Mouse (Mus musculus) T-helper 2 cell (primary cell): ENCODE measurements around the gene Gm20388.

ENCODE experiments used
- in situ Hi-C: fragments of 300-600 bp; cut with MboI, MseI; formaldehyde crosslinking; loops from one replicate; pipeline ENCODE4 v1.15.1; 2025; ENCODE audit warnings: high pct_unique_total_duplicates

The Gm20388 gene

DNA sequence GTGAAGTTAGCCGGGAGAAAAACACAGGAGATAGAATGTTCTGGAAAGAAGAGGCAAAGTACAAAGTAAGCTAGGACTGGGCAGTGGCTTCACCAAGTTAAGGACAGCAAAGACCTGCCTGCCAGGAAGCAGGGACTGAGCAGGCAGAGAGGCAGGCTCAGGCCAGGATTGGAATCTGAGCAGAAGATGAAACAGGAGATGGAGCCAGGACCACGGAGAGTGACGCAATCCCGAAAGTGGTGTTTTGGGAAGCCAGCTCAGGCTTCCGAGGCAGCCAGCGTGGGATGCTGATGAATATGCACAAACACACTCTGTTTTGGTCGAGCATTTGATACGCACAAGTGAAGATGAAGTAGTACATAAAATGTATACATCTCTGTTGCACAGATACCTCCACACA lies 1673.0 kb downstream of the Gm20388 start:
- in situ Hi-C loops, result loop anchor here (10.0 to 25.0 kb wide), 3 partner anchors 871 to 2004 kb away; partner anchors contain the start of gene 6430548M08Rik

GRCm38 (mm10) chr8:121584730-121585129 lies 1674.1 kb downstream of the Gm20388 start:
- in situ Hi-C loops, result loop anchor here (10.0 to 25.0 kb wide), 3 partner anchors 872 to 2003 kb away; partner anchors contain the start of gene 6430548M08Rik

DNA sequence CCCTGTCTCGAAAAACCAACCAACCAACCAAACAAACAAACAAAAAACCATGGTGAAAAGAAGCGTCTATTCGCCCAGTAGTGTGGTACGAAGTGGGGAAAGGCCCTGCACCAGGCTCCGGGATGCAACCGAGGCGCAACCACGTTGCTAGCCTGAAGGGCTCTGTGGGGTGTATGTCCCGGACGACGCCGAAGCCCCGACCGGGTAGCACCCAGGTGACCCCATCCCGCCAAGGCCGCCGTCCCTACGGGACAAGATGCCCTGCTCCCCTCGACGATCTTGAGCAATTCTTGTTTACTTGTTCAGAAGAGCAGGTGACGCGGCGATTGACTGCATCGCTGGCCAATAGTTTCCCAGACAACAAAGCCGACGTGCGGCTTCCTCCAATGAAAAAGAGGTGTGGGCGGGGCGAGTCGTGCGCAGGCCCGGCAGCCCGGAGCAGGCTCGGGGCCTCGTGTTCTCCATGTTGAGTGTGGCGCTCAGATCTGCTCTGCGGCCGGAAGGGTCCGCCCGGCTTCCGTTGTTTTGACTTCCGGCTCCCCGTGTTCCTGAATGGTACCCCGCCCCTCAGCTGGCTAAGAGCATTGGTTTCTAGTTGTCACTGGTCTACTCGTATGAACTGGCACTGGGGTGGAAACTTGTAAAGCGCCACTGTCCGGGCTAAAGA lies 1674.7 kb downstream of the Gm20388 start:
- in situ Hi-C loops, result loop anchor here (10.0 to 25.0 kb wide), 3 partner anchors 873 to 2002 kb away; partner anchors contain the start of gene 6430548M08Rik

- in situ Hi-C loops, result loop anchor here (10.0 to 25.0 kb wide), 3 partner anchors 876 to 1999 kb away; partner anchors contain the start of gene 6430548M08Rik
Observed at GRCm38 (mm10) chr8:121588750-121589149, 1678.1 kb downstream of the Gm20388 start.

- in situ Hi-C loops, result loop anchor here (10.0 to 25.0 kb wide), 3 partner anchors 877 to 1998 kb away; partner anchors contain the start of gene 6430548M08Rik
Observed at GRCm38 (mm10) chr8:121589205-121589726, 1678.6 kb downstream of the Gm20388 start.

DNA sequence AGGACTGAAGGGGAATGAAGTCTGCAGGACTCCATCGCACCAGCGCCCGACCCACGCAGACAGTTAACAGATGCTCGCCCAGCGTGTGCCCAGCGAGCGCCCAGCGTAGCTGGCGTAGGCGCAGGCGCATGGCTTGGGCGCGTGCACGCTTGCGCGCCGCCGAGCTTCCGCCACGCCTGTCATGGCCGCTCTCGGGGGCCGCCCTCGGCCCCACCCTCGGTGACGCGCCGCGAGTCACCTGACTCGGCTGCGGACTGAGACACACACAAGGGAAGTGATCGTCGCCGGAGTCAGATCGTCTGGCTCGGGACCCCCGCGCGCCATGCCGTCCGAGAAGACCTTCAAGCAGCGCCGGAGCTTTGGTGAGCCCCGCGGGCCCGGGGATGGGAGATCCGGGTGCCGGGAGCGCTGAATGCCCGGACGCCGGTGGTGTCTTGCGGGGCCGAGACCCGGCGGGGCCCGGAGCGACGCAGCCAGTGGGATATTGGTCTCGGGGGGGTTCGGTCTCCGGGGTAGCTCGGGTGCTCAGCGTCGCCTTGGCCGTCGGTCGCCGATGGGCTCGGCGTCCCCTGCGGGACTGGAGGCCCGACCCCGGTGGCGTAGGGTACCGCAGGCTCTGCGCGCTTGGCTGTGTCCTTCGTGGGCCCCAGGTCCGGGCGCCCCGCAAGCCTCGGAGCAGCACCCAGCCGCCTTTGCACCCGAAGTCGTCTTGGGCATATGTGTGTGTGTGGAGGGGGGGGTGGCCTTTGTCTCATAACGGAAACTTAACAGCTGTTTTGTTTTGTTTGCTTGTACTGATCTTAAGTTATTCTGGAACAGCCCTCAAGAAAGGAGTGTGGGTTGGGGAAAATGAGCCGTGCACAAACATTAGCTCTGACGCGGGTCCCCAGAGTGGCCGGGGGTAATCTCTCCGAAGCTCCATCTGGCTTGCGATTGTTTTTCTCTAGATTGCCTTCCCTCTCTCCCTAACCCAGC lies 1679.8 kb downstream of the Gm20388 start, which contains the start of gene Map1lc3b:
Gene Map1lc3b (plus strand): TSS at position 159 of the 975 bp plus-strand sequence.
- in situ Hi-C loops, result loop anchor here (25.0 kb wide), 2 partner anchors 878 to 1997 kb away; no protein-coding TSS in a partner anchor

- in situ Hi-C loops, result loop anchor here (25.0 kb wide), 2 partner anchors 879 to 1996 kb away; no protein-coding TSS in a partner anchor
Observed at GRCm38 (mm10) chr8:121591178-121592066, 1680.8 kb downstream of the Gm20388 start.

DNA sequence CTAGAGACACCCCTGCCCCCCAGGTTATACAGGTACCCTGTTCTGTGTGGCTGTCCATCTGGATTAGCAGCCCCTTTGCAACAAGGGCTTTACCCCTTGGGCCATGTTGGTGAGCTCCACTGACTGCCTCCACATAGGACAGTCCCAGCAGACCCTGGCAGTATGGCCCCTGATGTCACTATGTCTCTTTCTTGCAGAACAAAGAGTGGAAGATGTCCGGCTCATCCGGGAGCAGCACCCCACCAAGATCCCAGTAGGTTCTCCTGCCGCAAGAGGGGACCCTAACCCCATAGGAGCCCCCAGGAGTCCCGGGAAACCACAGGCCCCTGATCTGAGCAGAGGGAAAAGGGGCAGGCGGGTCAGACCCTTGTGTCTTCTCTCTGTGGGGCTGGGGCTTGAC lies 1682.7 kb downstream of the Gm20388 start:
- in situ Hi-C loops, result loop anchor here (25.0 kb wide), 2 partner anchors 881 to 1994 kb away; no protein-coding TSS in a partner anchor

GRCm38 (mm10) chr8:121593983-121594382 lies 1683.3 kb downstream of the Gm20388 start:
- in situ Hi-C loops, result loop anchor here (25.0 kb wide), 2 partner anchors 882 to 1993 kb away; no protein-coding TSS in a partner anchor

DNA sequence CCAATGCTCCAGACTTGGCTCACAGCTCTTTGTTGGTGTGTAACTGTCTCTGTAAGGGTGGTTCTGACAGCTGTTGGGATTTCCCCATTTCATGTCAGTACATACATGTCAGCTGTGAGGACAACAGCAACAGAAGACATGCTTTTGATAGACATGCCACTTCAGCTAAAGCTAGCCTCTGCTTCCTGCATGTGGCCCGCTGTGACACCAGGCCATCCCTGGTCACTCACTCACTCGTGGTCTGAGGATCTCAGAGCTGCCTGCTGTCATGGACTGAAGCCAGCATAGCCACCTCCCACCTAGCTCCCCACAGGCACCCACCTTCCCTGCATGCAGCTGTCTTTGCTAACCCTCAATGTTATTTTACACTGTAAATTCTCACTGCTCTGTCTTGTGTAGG lies 1686.9 kb downstream of the Gm20388 start:
- in situ Hi-C loops, result loop anchor here (25.0 kb wide), 2 partner anchors 885 to 1990 kb away; no protein-coding TSS in a partner anchor

- in situ Hi-C loops, result loop anchor here (25.0 kb wide), 2 partner anchors 886 to 1989 kb away; no protein-coding TSS in a partner anchor
Observed at GRCm38 (mm10) chr8:121598190-121598589, 1687.5 kb downstream of the Gm20388 start.

DNA sequence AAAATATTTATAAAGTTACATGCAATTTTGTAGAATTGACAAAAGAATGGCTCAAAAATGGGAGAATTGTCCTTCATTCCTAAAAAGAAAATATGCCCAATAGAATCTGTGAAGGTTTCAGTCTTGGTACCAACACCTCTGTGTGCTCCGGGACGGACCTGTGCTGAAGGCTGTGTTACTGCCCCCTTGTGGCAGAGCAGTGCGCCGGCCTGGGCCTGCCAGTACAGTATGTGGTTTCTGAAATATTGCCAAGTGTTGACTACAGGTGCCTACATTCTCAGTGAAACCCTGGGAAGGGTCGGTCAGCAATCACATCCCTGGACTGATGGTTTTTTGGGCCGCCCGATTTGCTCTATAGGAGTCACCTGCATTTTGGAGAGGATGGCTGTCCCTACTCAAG lies 1688.3 kb downstream of the Gm20388 start:
- in situ Hi-C loops, result loop anchor here (25.0 kb wide), 2 partner anchors 887 to 1988 kb away; no protein-coding TSS in a partner anchor

DNA sequence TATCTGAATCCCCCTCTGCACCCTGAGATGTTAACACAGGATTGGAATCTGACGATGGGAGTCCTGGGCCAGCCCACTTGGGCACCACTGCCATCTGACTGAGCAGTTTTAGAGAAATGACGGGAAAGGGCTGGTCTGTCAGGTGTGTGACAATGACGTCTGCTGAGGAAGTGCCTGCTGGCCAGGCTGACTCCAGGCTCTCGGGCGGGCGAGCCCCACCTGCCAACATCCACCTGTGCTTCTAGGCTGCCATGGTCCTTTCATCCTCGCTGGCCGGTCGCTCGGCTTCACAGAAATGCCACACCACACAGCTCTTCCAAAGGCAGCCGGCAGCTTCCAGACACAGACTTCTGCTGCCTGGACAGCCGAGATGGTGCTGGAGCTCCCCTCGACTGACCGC lies 1689.2 kb downstream of the Gm20388 start:
- in situ Hi-C loops, result loop anchor here (5.0 to 25.0 kb wide), 3 partner anchors 48 to 1987 kb away; no protein-coding TSS in a partner anchor

DNA sequence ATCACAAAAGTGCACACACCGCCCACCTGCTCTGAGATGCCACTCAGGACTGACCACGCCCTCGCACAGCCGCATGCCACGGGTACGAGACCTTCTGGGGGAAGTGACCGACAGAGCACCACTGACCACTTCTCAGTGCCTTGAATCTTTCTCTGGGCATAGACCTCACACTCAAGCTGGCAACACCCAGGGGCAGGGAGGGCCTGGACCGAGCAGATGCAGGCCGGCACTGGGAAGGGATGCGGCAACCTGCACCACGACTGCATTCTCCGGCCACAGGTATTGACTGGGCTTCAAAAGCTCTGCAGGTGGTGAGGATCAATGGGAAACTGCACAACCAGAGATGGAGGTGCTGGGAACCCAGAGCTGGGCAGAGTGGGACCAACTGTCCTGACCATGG lies 1691.8 kb downstream of the Gm20388 start:
- in situ Hi-C loops, result loop anchor here (5.0 kb wide), 1 partner anchor 50 kb away; no protein-coding TSS in a partner anchor

- in situ Hi-C loops, result loop anchor here (5.0 kb wide), 1 partner anchor 51 kb away; no protein-coding TSS in a partner anchor
Observed at GRCm38 (mm10) chr8:121602860-121603259, 1692.2 kb downstream of the Gm20388 start.

- in situ Hi-C loops, result loop anchor here (5.0 kb wide), 1 partner anchor 52 kb away; no protein-coding TSS in a partner anchor
Observed at GRCm38 (mm10) chr8:121603801-121604200, 1693.2 kb downstream of the Gm20388 start.

DNA sequence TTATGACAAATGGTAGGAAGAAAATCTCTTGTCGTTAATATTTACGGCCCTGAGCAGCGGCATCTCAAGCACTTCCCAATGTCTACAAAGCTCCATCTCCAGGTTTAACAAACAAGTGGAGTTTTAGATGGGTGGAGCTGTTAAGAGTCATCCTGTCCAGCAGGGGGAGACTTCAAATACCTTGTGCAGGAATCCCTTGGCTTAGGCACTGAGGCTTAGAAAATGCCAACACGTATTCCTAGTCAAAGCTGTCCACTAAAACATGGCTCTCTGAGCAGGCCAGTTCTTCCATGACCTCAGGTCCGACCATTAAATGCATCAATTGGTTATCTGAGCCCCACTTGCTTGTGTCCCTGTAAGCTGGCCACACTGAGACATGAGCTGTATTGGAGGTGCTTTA lies 1697.0 kb downstream of the Gm20388 start:
- in situ Hi-C loops, result no loop called here

DNA sequence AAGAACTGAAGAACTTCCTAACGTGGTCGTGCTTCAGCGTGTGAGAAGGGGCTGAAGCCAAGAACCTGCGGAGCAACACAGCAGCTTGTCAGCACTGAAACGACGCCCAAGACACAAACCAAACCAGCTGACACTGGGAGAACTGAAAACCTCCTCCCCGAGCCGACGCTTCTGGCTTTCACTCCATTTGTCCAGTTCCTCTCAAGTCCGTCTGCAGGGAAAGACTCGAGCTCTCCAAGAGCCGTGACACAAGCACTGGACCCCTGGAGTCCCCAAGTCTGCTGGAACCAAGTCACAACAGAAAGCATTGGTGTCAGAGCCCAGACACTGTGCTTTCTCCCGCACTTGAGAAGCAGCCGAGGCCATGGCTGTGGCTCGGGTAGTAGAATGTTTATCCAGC lies 1698.6 kb downstream of the Gm20388 start:
- in situ Hi-C loops, result no loop called here

DNA sequence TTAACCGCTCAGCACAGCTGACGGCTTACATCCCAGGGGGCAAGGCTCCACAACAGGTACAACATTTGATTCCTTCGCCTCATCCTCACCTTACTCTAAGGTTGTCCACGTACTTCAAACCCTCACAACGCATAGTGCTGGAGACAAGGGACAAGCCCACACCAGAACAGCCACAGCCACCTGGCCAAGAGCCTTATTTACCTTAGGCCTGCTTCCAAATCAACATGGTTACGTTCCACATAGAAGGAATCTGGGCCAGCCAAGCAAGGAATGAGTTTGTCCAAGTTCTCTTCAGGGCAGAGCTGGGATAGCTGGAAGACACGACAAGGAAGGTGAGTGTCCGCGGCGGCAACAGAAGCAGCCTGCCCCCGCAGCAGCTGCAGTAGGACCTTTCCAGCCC lies 1699.3 kb downstream of the Gm20388 start:
- in situ Hi-C loops, result no loop called here

DNA sequence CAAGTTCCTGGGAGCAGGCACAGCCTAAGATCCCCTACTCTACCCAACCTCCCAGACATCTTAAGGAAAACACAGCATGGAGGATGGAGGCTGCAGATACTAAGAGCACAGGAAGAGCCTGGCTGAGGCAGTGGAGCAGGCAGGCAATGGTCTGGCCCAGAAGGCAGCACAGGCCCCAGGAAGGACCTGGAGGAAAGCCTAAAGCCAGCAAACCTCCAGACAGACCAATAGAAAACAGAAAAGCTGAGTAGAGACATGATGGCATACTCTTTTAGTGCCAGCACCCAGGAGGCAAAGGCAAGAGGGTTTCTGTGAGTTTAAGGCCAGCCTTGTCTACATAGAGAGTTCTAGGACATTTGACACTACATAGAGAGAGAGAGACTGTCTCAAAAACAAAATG lies 1702.8 kb downstream of the Gm20388 start:
- in situ Hi-C loops, result no loop called here
